Mouse (Mus musculus): ENCODE results near the gene Zfp335. TPM values are rescaled to one million over a fixed set of nuclear protein-coding genes. Genes with fewer than 3 reads are reported as not detected.
A peak's percentile ranks its signal among the peaks of the same experiment; 100 is the strongest.

Gene Zfp335
- total and polyA plus RNA-seq, 3 experiments: 8.0 to 14.3 (median 8.2) TPM

- peak; percentile 96 for TF ChIP-seq CTCF (IDR thresholded peaks at IDR 0.05)
- TF ChIP-seq POLR2A (IDR thresholded peaks at IDR 0.05; ENCODE audit: insufficient read depth, low read depth, low read length): no peak
- no peaks in the 10 kb centered on the region for H3K36me3 ChIP-seq (ENCODE audit: control insufficient read depth, insufficient read depth, low read length)
- no peak overlapping the region for H3K27ac ChIP-seq
- H3K27me3 ChIP-seq (ENCODE audit: control insufficient read depth, insufficient read depth, low read length): peaks cover 18% of the 10 kb centered on the region
- WGBS: 2% methylated on average over 21 of the region's 21 CpGs
- peak; percentile 71 to 81 for DNase-seq
- H3K9ac ChIP-seq (ENCODE audit: low read depth, low read length): no peak overlapping the region
- H3K4me3 ChIP-seq: no peak overlapping the region
- no peaks in the 10 kb centered on the region for H3K4me1 ChIP-seq (ENCODE audit: control insufficient read depth, insufficient read depth, low read length)
- no peaks in the 10 kb centered on the region for H3K79me2 ChIP-seq (replicated peaks; ENCODE audit: control insufficient read depth, insufficient read depth, low read length)
- intact Hi-C loops (cut with DNase I): loop anchor here (2.0 to 10.0 kb wide), 3 partner anchors 160 to 409 kb away; no protein-coding TSS in a partner anchor
Observed at GRCm38 (mm10) chr2:164953224-164953623, 41.7 kb upstream of the Zfp335 start.

- peaks cover 21% of the 10 kb centered on the region for H3K27me3 ChIP-seq (ENCODE audit: control insufficient read depth, insufficient read depth, low read length)
- H3K36me3 ChIP-seq (ENCODE audit: control insufficient read depth, insufficient read depth, low read length): no peaks in the 10 kb centered on the region
- no peak overlapping the region for H3K9ac ChIP-seq (ENCODE audit: low read depth, low read length)
- no peak for TF ChIP-seq POLR2A (IDR thresholded peaks at IDR 0.05; ENCODE audit: insufficient read depth, low read depth, low read length)
- TF ChIP-seq EP300 (IDR thresholded peaks at IDR 0.05; ENCODE audit: insufficient read depth, low read depth, low read length): no peak
- no peak for TF ChIP-seq CTCF (IDR thresholded peaks at IDR 0.05)
- intact Hi-C loops (cut with DNase I): loop anchor here (2.0 to 10.0 kb wide), 3 partner anchors 160 to 410 kb away; no protein-coding TSS in a partner anchor
- no peaks in the 10 kb centered on the region for H3K79me2 ChIP-seq (replicated peaks; ENCODE audit: control insufficient read depth, insufficient read depth, low read length)
- no peak overlapping the region for H3K4me3 ChIP-seq
- H3K4me1 ChIP-seq (ENCODE audit: control insufficient read depth, insufficient read depth, low read length): no peaks in the 10 kb centered on the region
- H3K27ac ChIP-seq: no peak overlapping the region
- 34% methylated on average over 13 of the region's 13 CpGs for WGBS
- no peak for DNase-seq
Observed at GRCm38 (mm10) chr2:164952448-164952847, 40.9 kb upstream of the Zfp335 start.

GRCm38 (mm10) chr2:164951745-164952144 lies 40.2 kb upstream of the Zfp335 start:
- Histone ChIP-seq H3K4me1 (ENCODE audit: control insufficient read depth, insufficient read depth, low read length) (no peaks in the 10 kb centered on the region), H3K4me3 (no peak overlapping the region), H3K27me3 (ENCODE audit: control insufficient read depth, insufficient read depth, low read length) (peaks cover 21% of the 10 kb centered on the region), H3K9ac (ENCODE audit: low read depth, low read length) (no peak overlapping the region), H3K79me2 (replicated peaks; ENCODE audit: control insufficient read depth, insufficient read depth, low read length) (no peaks in the 10 kb centered on the region), H3K27ac (no peak overlapping the region), H3K36me3 (ENCODE audit: control insufficient read depth, insufficient read depth, low read length) (no peaks in the 10 kb centered on the region)
- DNase-seq: no peak
- intact Hi-C loops (cut with DNase I): loop anchor here (2.0 to 10.0 kb wide), 3 partner anchors 161 to 411 kb away; no protein-coding TSS in a partner anchor
- TF ChIP-seq POLR2A (IDR thresholded peaks at IDR 0.05; ENCODE audit: insufficient read depth, low read depth, low read length): no peak
- TF ChIP-seq CTCF (IDR thresholded peaks at IDR 0.05): peak; percentile 39
- no peak for TF ChIP-seq EP300 (IDR thresholded peaks at IDR 0.05; ENCODE audit: insufficient read depth, low read depth, low read length)
- 76% methylated on average over 4 of the region's 4 CpGs for WGBS

GRCm38 (mm10) chr2:164950501-164950900 lies 38.9 kb upstream of the Zfp335 start:
- Histone ChIP-seq H3K4me3 (no peak overlapping the region), H3K36me3 (ENCODE audit: control insufficient read depth, insufficient read depth, low read length) (no peaks in the 10 kb centered on the region), H3K9ac (ENCODE audit: low read depth, low read length) (no peak overlapping the region), H3K79me2 (replicated peaks; ENCODE audit: control insufficient read depth, insufficient read depth, low read length) (no peaks in the 10 kb centered on the region), H3K27me3 (ENCODE audit: control insufficient read depth, insufficient read depth, low read length) (peaks cover 21% of the 10 kb centered on the region), H3K4me1 (ENCODE audit: control insufficient read depth, insufficient read depth, low read length) (no peaks in the 10 kb centered on the region), H3K27ac (no peak overlapping the region)
- intact Hi-C loops (cut with DNase I): loop anchor here (5.0 to 10.0 kb wide), 2 partner anchors 324 to 412 kb away; no protein-coding TSS in a partner anchor
- 31% methylated on average over 13 of the region's 13 CpGs for WGBS
- TF ChIP-seq CTCF (IDR thresholded peaks at IDR 0.05): peak; percentile 47
- TF ChIP-seq POLR2A (IDR thresholded peaks at IDR 0.05; ENCODE audit: insufficient read depth, low read depth, low read length): no peak
- no peak for DNase-seq

- H3K4me3 ChIP-seq: no peak overlapping the region
- H3K4me1 ChIP-seq (ENCODE audit: control insufficient read depth, insufficient read depth, low read length): no peaks in the 10 kb centered on the region
- H3K9ac ChIP-seq (ENCODE audit: low read depth, low read length): no peak overlapping the region
- peaks cover 21% of the 10 kb centered on the region for H3K27me3 ChIP-seq (ENCODE audit: control insufficient read depth, insufficient read depth, low read length)
- WGBS: 8% methylated on average over 25 of the region's 25 CpGs
- TF ChIP-seq CTCF (IDR thresholded peaks at IDR 0.05): no peak
- no peak for TF ChIP-seq EP300 (IDR thresholded peaks at IDR 0.05; ENCODE audit: insufficient read depth, low read depth, low read length)
- no peak for TF ChIP-seq POLR2A (IDR thresholded peaks at IDR 0.05; ENCODE audit: insufficient read depth, low read depth, low read length)
- H3K36me3 ChIP-seq (ENCODE audit: control insufficient read depth, insufficient read depth, low read length): no peaks in the 10 kb centered on the region
- H3K27ac ChIP-seq: no peak overlapping the region
- intact Hi-C loops (cut with DNase I): no loop called here
- no peak for DNase-seq
- H3K79me2 ChIP-seq (replicated peaks; ENCODE audit: control insufficient read depth, insufficient read depth, low read length): no peaks in the 10 kb centered on the region
Observed at GRCm38 (mm10) chr2:164948962-164949361, 37.4 kb upstream of the Zfp335 start.

- Histone ChIP-seq H3K36me3 (ENCODE audit: control insufficient read depth, insufficient read depth, low read length) (no peaks in the 10 kb centered on the region), H3K4me1 (ENCODE audit: control insufficient read depth, insufficient read depth, low read length) (no peaks in the 10 kb centered on the region), H3K9ac (ENCODE audit: low read depth, low read length) (no peak overlapping the region), H3K27me3 (ENCODE audit: control insufficient read depth, insufficient read depth, low read length) (peaks cover 21% of the 10 kb centered on the region), H3K79me2 (replicated peaks; ENCODE audit: control insufficient read depth, insufficient read depth, low read length) (no peaks in the 10 kb centered on the region), H3K27ac (no peak overlapping the region), H3K4me3 (no peak overlapping the region)
- 16% methylated on average over 7 of the region's 7 CpGs for WGBS
- DNase-seq: no peak
- TF ChIP-seq POLR2A (IDR thresholded peaks at IDR 0.05; ENCODE audit: insufficient read depth, low read depth, low read length) (no peak), EP300 (IDR thresholded peaks at IDR 0.05; ENCODE audit: insufficient read depth, low read depth, low read length) (no peak), CTCF (IDR thresholded peaks at IDR 0.05) (no peak)
- intact Hi-C loops (cut with DNase I): no loop called here
Observed at GRCm38 (mm10) chr2:164947930-164948329, 36.4 kb upstream of the Zfp335 start.
